Mouse (Mus musculus): Measurements from ENCODE around the gene Tmem147.

Tmem147 gene

GRCm38 (mm10) chr7:30728214-30728613, 1.1 kb downstream of the Tmem147 start:
- DNase-seq (ENCODE audit: low spot score), result no peak

- DNase-seq (ENCODE audit: low spot score), result no peak
Measured at GRCm38 (mm10) chr7:30723274-30723953, 5.9 kb downstream of the Tmem147 start.

GRCm38 (mm10) chr7:30721286-30721685, 8.1 kb downstream of the Tmem147 start:
- DNase-seq (ENCODE audit: low spot score), result no peak

GRCm38 (mm10) chr7:30719669-30720068, 9.7 kb downstream of the Tmem147 start:
- no peak for DNase-seq (ENCODE audit: low spot score)

- no peak for DNase-seq (ENCODE audit: low spot score)
Measured at GRCm38 (mm10) chr7:30717716-30718046, 11.7 kb downstream of the Tmem147 start.

GRCm38 (mm10) chr7:30717006-30717715, 12.2 kb downstream of the Tmem147 start:
- DNase-seq (ENCODE audit: low spot score), result peak; percentile 95

GRCm38 (mm10) chr7:30711942-30712341, 17.4 kb downstream of the Tmem147 start, which contains the start of gene Atp4a:
Gene Atp4a, plus strand, starts transcription at chr7:30712209.
- DNase-seq (ENCODE audit: low spot score), result no peak

- DNase-seq (ENCODE audit: low spot score), result no peak
Measured at GRCm38 (mm10) chr7:30707441-30707840, 21.9 kb downstream of the Tmem147 start.

- no peak for DNase-seq (ENCODE audit: low spot score)
Measured at GRCm38 (mm10) chr7:30706214-30706882, 23.0 kb downstream of the Tmem147 start.

GRCm38 (mm10) chr7:30698589-30698988, 30.8 kb downstream of the Tmem147 start, which contains the start of gene 2200002J24Rik:
Gene 2200002J24Rik, plus strand, starts transcription at chr7:30698926.
- DNase-seq (ENCODE audit: low spot score), result peak; percentile 43

GRCm38 (mm10) chr7:30698101-30698500, 31.2 kb downstream of the Tmem147 start:
- no peak for DNase-seq (ENCODE audit: low spot score)

- no peak for DNase-seq (ENCODE audit: low spot score)
Measured at GRCm38 (mm10) chr7:30688325-30688724, 41.0 kb downstream of the Tmem147 start.

- DNase-seq (ENCODE audit: low spot score), result no peak
Measured at GRCm38 (mm10) chr7:30683425-30683824, 45.9 kb downstream of the Tmem147 start.

GRCm38 (mm10) chr7:30681897-30682296, 47.4 kb downstream of the Tmem147 start:
- no peak for DNase-seq (ENCODE audit: low spot score)

GRCm38 (mm10) chr7:30678263-30678975, 50.9 kb downstream of the Tmem147 start:
- peak; percentile 7 for DNase-seq (ENCODE audit: low spot score)

Measured in embryo, embryonic 10.5 days (tissue).